Mouse (Mus musculus) gastrocnemius, adult 2 months (tissue): Measurements from ENCODE around the gene Ptpn14. TPM values are rescaled to one million over a fixed set of nuclear protein-coding genes. Genes with fewer than 3 reads are reported as not detected.

Experiments
- DNase-seq: peaks from one replicate; pipeline ENCODE4 v3.0.0; 2022
- H3K27ac ChIP-seq: fragments of 200-600 bp; 2 replicates; pipeline ENCODE4 v1.8.1; 2022; ENCODE audit warnings: mild to moderate bottlenecking
- H3K4me3 ChIP-seq: fragments of 200-600 bp; 2 replicates; pipeline ENCODE4 v1.8.1; 2022; ENCODE audit warnings: mild to moderate bottlenecking, moderate library complexity
- CTCF ChIP-seq: fragments of 200-600 bp; IDR thresholded peaks from 2 replicates; pipeline ENCODE4 v1.8.1; 2022; ENCODE audit warnings: antibody characterized with exemption, mild to moderate bottlenecking, moderate library complexity
- intact Hi-C: fragments of 180-260 bp; cut with DNase I; formaldehyde crosslinking; loops from one replicate; pipeline ENCODE4 v1.15.1; 2025
- total RNA-seq, 2 experiments: library from RNA; stranded (reverse); gene quantifications; 2 replicates each; pipeline ENCODE4 v1.2.3; 2021

The Ptpn14 gene
- total RNA-seq, 2 experiments from 2014 or later, result 9.3 to 15.1 TPM

GRCm38 (mm10) chr1:189803742-189804141 lies 75.7 kb downstream of the Ptpn14 start:
- intact Hi-C loops, result no loop called here

GRCm38 (mm10) chr1:189806533-189807297 lies 78.6 kb downstream of the Ptpn14 start:
- H3K27ac ChIP-seq, result 0 out of 2 replicates have a peak overlapping the region, but pooled peaks have one; percentile 24
- no peak for TF ChIP-seq CTCF
- DNase-seq, result no peak
- no peak overlapping the region for H3K4me3 ChIP-seq
- intact Hi-C loops, result loop anchor here (5.0 kb wide), 1 partner anchor 49 kb away; no protein-coding TSS in a partner anchor

More at GRCm38 (mm10) chr1:189803742-189804141, 75.7 kb downstream of the Ptpn14 start:
- TF ChIP-seq CTCF, result no peak
- DNase-seq, result no peak
- H3K27ac ChIP-seq, result no peak overlapping the region
- no peak overlapping the region for H3K4me3 ChIP-seq

- no peak overlapping the region for H3K4me3 ChIP-seq
- intact Hi-C loops, result loop anchor here (5.0 kb wide), 1 partner anchor 51 kb away; no protein-coding TSS in a partner anchor
- no peak for DNase-seq
- H3K27ac ChIP-seq, result no peak overlapping the region
- TF ChIP-seq CTCF, result no peak
These were observed 79.9 kb downstream of the Ptpn14 start for GRCm38 (mm10) chr1:189808015-189808414.

GRCm38 (mm10) chr1:189808453-189808852 lies 80.4 kb downstream of the Ptpn14 start:
- no peak for DNase-seq
- intact Hi-C loops, result loop anchor here (5.0 kb wide), 1 partner anchor 51 kb away; no protein-coding TSS in a partner anchor

GRCm38 (mm10) chr1:189811778-189812177 lies 83.7 kb downstream of the Ptpn14 start:
- intact Hi-C loops, result loop anchor here (5.0 kb wide), 2 partner anchors 64 to 84 kb away; partner anchors contain the start of gene Ptpn14
- DNase-seq, result peak; percentile 49
- no peak for TF ChIP-seq CTCF
- Histone ChIP-seq H3K4me3 (no peak overlapping the region), H3K27ac (peak overlapping the region; percentile 81)

More at GRCm38 (mm10) chr1:189808453-189808852, 80.4 kb downstream of the Ptpn14 start:
- H3K4me3 ChIP-seq, result no peak overlapping the region
- H3K27ac ChIP-seq, result no peak overlapping the region
- TF ChIP-seq CTCF, result no peak

GRCm38 (mm10) chr1:189814385-189814784 lies 86.3 kb downstream of the Ptpn14 start:
- Histone ChIP-seq H3K27ac (peak overlapping the region; percentile 10; the same call in 1 of the 2 replicates), H3K4me3 (no peak overlapping the region)
- DNase-seq, result no peak
- intact Hi-C loops, result loop anchor here (5.0 kb wide), 2 partner anchors 67 to 87 kb away; partner anchors contain the start of gene Ptpn14
- TF ChIP-seq CTCF, result no peak

GRCm38 (mm10) chr1:189817089-189817488 lies 89.0 kb downstream of the Ptpn14 start:
- H3K27ac ChIP-seq, result peak overlapping the region; percentile 80
- no peak overlapping the region for H3K4me3 ChIP-seq
- intact Hi-C loops, result no loop called here
- no peak for DNase-seq
- TF ChIP-seq CTCF, result no peak

- peak overlapping the region; percentile 80 for H3K27ac ChIP-seq
- DNase-seq, result peak; percentile 45
- H3K4me3 ChIP-seq, result peak overlapping the region; percentile 17
- no peak for TF ChIP-seq CTCF
- intact Hi-C loops, result no loop called here
These were observed 89.7 kb downstream of the Ptpn14 start for GRCm38 (mm10) chr1:189817810-189818209.

GRCm38 (mm10) chr1:189820111-189820510 lies 92.0 kb downstream of the Ptpn14 start:
- 0 out of 2 replicates have a peak overlapping the region, but pooled peaks have one; percentile 0 for H3K27ac ChIP-seq
- H3K4me3 ChIP-seq, result no peak overlapping the region
- intact Hi-C loops, result loop anchor here (5.0 to 10.0 kb wide), 2 partner anchors 55 to 118 kb away; no protein-coding TSS in a partner anchor
- no peak for DNase-seq
- TF ChIP-seq CTCF, result no peak

GRCm38 (mm10) chr1:189824436-189824835 lies 96.4 kb downstream of the Ptpn14 start:
- no peak overlapping the region for H3K4me3 ChIP-seq
- no peak for TF ChIP-seq CTCF
- intact Hi-C loops, result loop anchor here (5.0 to 10.0 kb wide), 2 partner anchors 50 to 122 kb away; no protein-coding TSS in a partner anchor
- DNase-seq, result no peak
- peak overlapping the region; percentile 48 for H3K27ac ChIP-seq

- no peak for DNase-seq
- intact Hi-C loops, result no loop called here
- TF ChIP-seq CTCF, result no peak
- Histone ChIP-seq H3K4me3 (no peak overlapping the region), H3K27ac (no peak overlapping the region)
These were observed 102.3 kb downstream of the Ptpn14 start for GRCm38 (mm10) chr1:189830391-189830790.

- no peak overlapping the region for H3K4me3 ChIP-seq
- no peak for DNase-seq
- no peak for TF ChIP-seq CTCF
- H3K27ac ChIP-seq, result no peak overlapping the region
- intact Hi-C loops, result no loop called here
These were observed 102.7 kb downstream of the Ptpn14 start for GRCm38 (mm10) chr1:189830797-189831232.

- no peak for DNase-seq
- no peak overlapping the region for H3K27ac ChIP-seq
- intact Hi-C loops, result no loop called here
- no peak overlapping the region for H3K4me3 ChIP-seq
- no peak for TF ChIP-seq CTCF
These were observed 105.3 kb downstream of the Ptpn14 start for GRCm38 (mm10) chr1:189833351-189833750.
